Mouse (Mus musculus) myocyte (in vitro differentiated cells): Measurements from ENCODE around the gene Cemip2. TPM values are rescaled to one million over a fixed set of nuclear protein-coding genes. Genes with fewer than 3 reads are reported as not detected.

Experiments used
- H3K27me3 ChIP-seq: one replicate; pipeline ENCODE4 v1.6.1; 2011; ENCODE audit not compliant: control insufficient read depth, insufficient read depth, insufficient read length
- H3K36me3 ChIP-seq: one replicate; pipeline ENCODE4 v1.6.1; 2011; ENCODE audit not compliant: control insufficient read depth, insufficient read depth
- H3K4me2 ChIP-seq: one replicate; pipeline ENCODE4 v1.6.1; 2011; ENCODE audit warnings: low read depth, control low read depth
- H3K4me3 ChIP-seq: one replicate; pipeline ENCODE4 v1.5.1; 2011; ENCODE audit warnings: mild to moderate bottlenecking, control low read depth, moderate library complexity
- H3K79me2 ChIP-seq: one replicate; pipeline ENCODE4 v1.6.1; 2011; ENCODE audit not compliant: control insufficient read depth, insufficient read depth
- H3ac ChIP-seq: one replicate; pipeline ENCODE4 v1.6.1; 2011; ENCODE audit not compliant: control insufficient read depth, insufficient read length
- CEBPB ChIP-seq: IDR thresholded peaks from 2 replicates; pipeline ENCODE4 v1.6.1; 2011; ENCODE audit warnings: mild to moderate bottlenecking, moderate library complexity; ENCODE audit not compliant: poor library complexity, insufficient read depth, severe bottlenecking
- E2F4 ChIP-seq: IDR thresholded peaks from one replicate; pipeline ENCODE4 v1.6.1; 2011; ENCODE audit warnings: mild to moderate bottlenecking, control low read depth, moderate library complexity; ENCODE audit not compliant: insufficient read depth
- MAX ChIP-seq: IDR thresholded peaks from one replicate; pipeline ENCODE4 v1.6.1; 2011; ENCODE audit warnings: low read depth, mild to moderate bottlenecking, control low read depth
- MYOD1 ChIP-seq, 3 experiments: IDR thresholded peaks; one replicate each; pipeline ENCODE4 v1.6.1; 2011; ENCODE audit warnings: control low read depth in 2 of 3, low read depth in 2 of 3, mild to moderate bottlenecking in 2 of 3, moderate library complexity in 1 of 3; ENCODE audit not compliant: insufficient read length in 2 of 3, control insufficient read depth in 1 of 3
- MYOG ChIP-seq, 3 experiments: IDR thresholded peaks; one replicate each; pipeline ENCODE4 v1.6.1; 2011; ENCODE audit warnings: control low read depth in 2 of 3, low read depth in 2 of 3, mild to moderate bottlenecking in 2 of 3; ENCODE audit not compliant: insufficient read length in 2 of 3, control insufficient read depth in 1 of 3, insufficient read depth in 1 of 3
- POLR2A ChIP-seq: IDR thresholded peaks from one replicate; pipeline ENCODE4 v1.6.1; 2011; ENCODE audit warnings: low read depth, mild to moderate bottlenecking, control low read depth, moderate library complexity; ENCODE audit not compliant: insufficient read length
- POLR2AphosphoS2 ChIP-seq: IDR thresholded peaks from one replicate; pipeline ENCODE4 v1.6.1; 2011; ENCODE audit warnings: low read depth, control low read depth; ENCODE audit not compliant: insufficient read length
- REST ChIP-seq: IDR thresholded peaks from one replicate; pipeline ENCODE4 v1.6.1; 2011; ENCODE audit warnings: mild to moderate bottlenecking, control low read depth, moderate library complexity; ENCODE audit not compliant: insufficient read depth, insufficient read length
- SRF ChIP-seq: IDR thresholded peaks from one replicate; pipeline ENCODE4 v1.6.1; 2011; ENCODE audit warnings: low read depth; ENCODE audit not compliant: control insufficient read depth, insufficient read length
- TCF12 ChIP-seq: IDR thresholded peaks from one replicate; pipeline ENCODE4 v1.6.1; 2011; ENCODE audit warnings: mild to moderate bottlenecking, control low read depth; ENCODE audit not compliant: poor library complexity, insufficient read depth, severe bottlenecking
- TCF3 ChIP-seq: IDR thresholded peaks from one replicate; pipeline ENCODE4 v1.6.1; 2011; ENCODE audit warnings: low read depth, control low read depth; ENCODE audit not compliant: insufficient read length
- USF1 ChIP-seq: IDR thresholded peaks from one replicate; pipeline ENCODE4 v1.6.1; 2011; ENCODE audit warnings: low read depth, mild to moderate bottlenecking, control low read depth, moderate library complexity
- polyA plus RNA-seq: library from polyadenylated mRNA; unstranded; fragments of >200 nt; fragmentation: generic; extraction: Trizol; gene quantifications from one replicate; pipeline ENCODE4 v1.2.1, GENCODE M21; 2012; ENCODE audit warnings: missing spikeins

The Cemip2 gene
- polyA plus RNA-seq, 1 experiment = 14.5 TPM

GRCm38 (mm10) chr19:21855421-21856128 lies 77.4 kb downstream of the Cemip2 start:
- Histone ChIP-seq H3K27me3 (no peaks in the 10 kb centered on the region), H3K36me3 (peaks cover 51% of the 10 kb centered on the region), H3ac (no peak overlapping the region), H3K4me2 (no peak overlapping the region), H3K4me3 (no peak overlapping the region), H3K79me2 (no peaks in the 10 kb centered on the region)
- TF ChIP-seq USF1 (no peak), MYOG (IDR thresholded peaks at IDR 0.05; ENCODE audit: control insufficient read depth in 1 of 3, insufficient read depth in 1 of 3, insufficient read length in 2 of 3, low read depth in 2 of 3) (no peak), TCF3 (no peak), SRF (no peak), POLR2A (no peak)

- Histone ChIP-seq H3K36me3 (peaks cover 32% of the 10 kb centered on the region), H3K4me3 (no peak overlapping the region), H3K27me3 (no peaks in the 10 kb centered on the region), H3K79me2 (no peaks in the 10 kb centered on the region), H3K4me2 (no peak overlapping the region), H3ac (no peak overlapping the region)
- TF ChIP-seq TCF3 (no peak), MYOD1 (IDR thresholded peaks at IDR 0.05; ENCODE audit: control insufficient read depth in 1 of 3, insufficient read length in 2 of 3, low read depth in 2 of 3) (no peak), USF1 (no peak), SRF (no peak), POLR2AphosphoS2 (no peak), TCF12 (no peak), CEBPB (no peak), POLR2A (no peak), MAX (no peak), REST (no peak), MYOG (IDR thresholded peaks at IDR 0.05; ENCODE audit: control insufficient read depth in 1 of 3, insufficient read depth in 1 of 3, insufficient read length in 2 of 3, low read depth in 2 of 3) (no peak), E2F4 (no peak)
Measured at GRCm38 (mm10) chr19:21858846-21859521, 80.8 kb downstream of the Cemip2 start.

- Histone ChIP-seq H3K79me2 (no peaks in the 10 kb centered on the region), H3K27me3 (no peaks in the 10 kb centered on the region), H3K4me3 (no peak overlapping the region), H3K36me3 (peaks cover 21% of the 10 kb centered on the region), H3K4me2 (no peak overlapping the region), H3ac (no peak overlapping the region)
- no peak for TF ChIP-seq MYOD1 (IDR thresholded peaks at IDR 0.05; ENCODE audit: control insufficient read depth in 1 of 3, insufficient read length in 2 of 3, low read depth in 2 of 3)
- no peak for TF ChIP-seq POLR2A
- no peak for TF ChIP-seq POLR2AphosphoS2
- no peak for TF ChIP-seq E2F4
- no peak for TF ChIP-seq USF1
- TF ChIP-seq CEBPB = no peak
- TF ChIP-seq SRF = no peak
- no peak for TF ChIP-seq MYOG (IDR thresholded peaks at IDR 0.05; ENCODE audit: control insufficient read depth in 1 of 3, insufficient read depth in 1 of 3, insufficient read length in 2 of 3, low read depth in 2 of 3)
- TF ChIP-seq TCF12 = no peak
- no peak for TF ChIP-seq MAX
- no peak for TF ChIP-seq REST
- TF ChIP-seq TCF3 = no peak
Measured at GRCm38 (mm10) chr19:21860132-21860531, 82.0 kb downstream of the Cemip2 start.

- no peaks in the 10 kb centered on the region for H3K27me3 ChIP-seq
- H3K4me3 ChIP-seq = no peak overlapping the region
- H3K36me3 ChIP-seq = peaks cover 16% of the 10 kb centered on the region
- H3ac ChIP-seq = no peak overlapping the region
- TF ChIP-seq MYOD1 (IDR thresholded peaks at IDR 0.05; ENCODE audit: control insufficient read depth in 1 of 3, insufficient read length in 2 of 3, low read depth in 2 of 3) = no peak
- TF ChIP-seq MAX = no peak
- no peak for TF ChIP-seq CEBPB
- TF ChIP-seq POLR2A = no peak
- TF ChIP-seq POLR2AphosphoS2 = no peak
- no peak overlapping the region for H3K4me2 ChIP-seq
- no peaks in the 10 kb centered on the region for H3K79me2 ChIP-seq
Measured at GRCm38 (mm10) chr19:21860894-21861293, 82.8 kb downstream of the Cemip2 start.
